Mouse (Mus musculus): ENCODE data around the gene Asb8. TPM values are rescaled to one million over a fixed set of nuclear protein-coding genes. Genes with fewer than 3 reads are reported as not detected.
A peak's percentile ranks its signal among the peaks of the same experiment; 100 is the strongest.

The Asb8 gene
- polyA plus RNA-seq, 1 experiment from 2014 or later = 52.6 TPM

DNA sequence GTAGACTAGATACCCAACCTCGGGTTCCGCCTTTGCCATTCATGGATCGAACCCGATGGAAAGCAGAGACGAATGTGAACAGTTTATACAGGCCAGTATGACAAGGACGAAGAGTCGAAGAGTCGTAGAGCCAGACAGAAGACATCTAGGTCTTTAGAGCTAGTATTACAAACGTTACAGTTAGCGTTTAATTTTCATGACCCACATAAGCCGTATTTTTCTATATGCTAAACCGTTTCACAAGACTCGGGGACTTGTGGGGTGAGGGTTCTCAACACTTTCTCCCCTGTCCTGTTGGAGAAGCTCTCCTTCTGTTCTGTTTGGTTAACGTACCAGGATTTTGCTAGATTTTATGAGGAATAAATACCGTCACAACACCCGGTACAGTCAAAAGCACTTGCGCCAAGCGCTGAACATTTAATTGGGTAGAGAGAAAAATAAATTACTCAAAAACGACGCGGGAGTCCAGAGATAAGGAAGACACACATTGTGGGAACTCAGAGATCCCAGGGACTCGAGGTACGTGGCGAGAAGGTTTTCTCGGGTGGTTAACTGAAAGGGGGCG is 15.2 kb upstream of the Asb8 start:
- H3K4me2 ChIP-seq (replicated peaks; ENCODE audit: low read depth, low read length) = peak overlapping the region; percentile 73
- peak overlapping the region; percentile 66; the same call in 1 of the 2 replicates for H3K27ac ChIP-seq (ENCODE audit: low read depth, low read length)
- 6% methylated on average over 26 of the region's 26 CpGs for WGBS
- H3K9me3 ChIP-seq (ENCODE audit: control insufficient read depth, low read length) = no peaks in the 10 kb centered on the region
- peak overlapping the region; percentile 47 for H3K4me3 ChIP-seq (ENCODE audit: low read length)
- ATAC-seq (ENCODE audit: low FRiP score, low TSS enrichment) = 0 out of 2 replicates have a peak, but pooled peaks have one; percentile 2
- H3K9ac ChIP-seq (ENCODE audit: low read depth, low read length) = peak overlapping the region; percentile 42
- no peaks in the 10 kb centered on the region for H3K36me3 ChIP-seq (ENCODE audit: control insufficient read depth, insufficient read depth, low read length)
- no peaks in the 10 kb centered on the region for H3K27me3 ChIP-seq (ENCODE audit: control insufficient read depth, insufficient read depth, low read length)
- peaks cover 9% of the 10 kb centered on the region; the same call in 1 of the 2 replicates for H3K4me1 ChIP-seq (ENCODE audit: control insufficient read depth, insufficient read depth, low read length)

DNA sequence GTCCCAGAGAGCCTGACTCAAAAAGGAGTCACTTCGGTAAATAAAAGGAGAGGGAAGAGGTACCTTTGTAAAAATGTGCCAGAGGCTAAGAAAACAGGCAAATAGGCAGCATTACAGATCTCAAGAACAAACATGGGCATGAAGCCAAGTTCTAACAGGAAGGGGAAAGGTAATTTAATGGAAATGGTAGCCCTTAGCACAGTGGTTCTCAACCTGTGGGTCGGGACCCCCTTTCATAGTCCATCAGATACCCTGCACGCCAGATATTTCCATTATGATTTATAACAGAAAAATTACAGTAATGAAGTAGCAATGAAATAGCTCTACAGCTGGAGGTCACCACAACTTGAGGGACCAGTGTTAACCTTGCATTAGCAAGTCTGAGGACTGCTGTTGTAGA is 11.9 kb upstream of the Asb8 start:
- no peaks in the 10 kb centered on the region for H3K27me3 ChIP-seq (ENCODE audit: control insufficient read depth, insufficient read depth, low read length)
- ATAC-seq (ENCODE audit: low FRiP score, low TSS enrichment) = no peak
- no peak overlapping the region for H3K4me3 ChIP-seq (ENCODE audit: low read length)
- no peak overlapping the region for H3K4me2 ChIP-seq (replicated peaks; ENCODE audit: low read depth, low read length)
- H3K4me1 ChIP-seq (ENCODE audit: control insufficient read depth, insufficient read depth, low read length) = peaks cover 7% of the 10 kb centered on the region; the same call in 1 of the 2 replicates
- H3K36me3 ChIP-seq (ENCODE audit: control insufficient read depth, insufficient read depth, low read length) = no peaks in the 10 kb centered on the region
- H3K9me3 ChIP-seq (ENCODE audit: control insufficient read depth, low read length) = no peaks in the 10 kb centered on the region
- H3K9ac ChIP-seq (ENCODE audit: low read depth, low read length) = no peak overlapping the region
- WGBS = 50% methylated on average over 3 of the region's 3 CpGs
- H3K27ac ChIP-seq (ENCODE audit: low read depth, low read length) = no peak overlapping the region

DNA sequence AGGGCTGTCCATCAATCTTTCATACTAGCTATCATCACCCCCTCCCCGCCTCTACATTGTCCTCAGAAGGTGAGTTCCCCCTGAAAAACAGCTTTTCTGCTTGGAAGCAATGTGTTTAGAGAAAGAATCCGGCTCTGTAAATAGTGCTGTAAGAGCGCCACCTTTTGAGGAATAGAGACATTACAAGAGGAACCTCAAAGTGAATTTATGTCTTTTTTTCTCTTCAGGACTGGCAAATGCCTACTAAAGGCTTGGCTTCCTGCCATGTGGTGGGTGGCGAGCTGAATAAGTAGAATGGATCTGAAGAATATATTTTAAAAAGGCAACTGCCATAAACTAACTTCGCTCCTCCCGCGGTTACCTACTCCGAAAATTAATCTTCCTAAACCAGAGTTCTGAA is 8.4 kb upstream of the Asb8 start:
- 40% methylated on average over 8 of the region's 8 CpGs for WGBS

DNA sequence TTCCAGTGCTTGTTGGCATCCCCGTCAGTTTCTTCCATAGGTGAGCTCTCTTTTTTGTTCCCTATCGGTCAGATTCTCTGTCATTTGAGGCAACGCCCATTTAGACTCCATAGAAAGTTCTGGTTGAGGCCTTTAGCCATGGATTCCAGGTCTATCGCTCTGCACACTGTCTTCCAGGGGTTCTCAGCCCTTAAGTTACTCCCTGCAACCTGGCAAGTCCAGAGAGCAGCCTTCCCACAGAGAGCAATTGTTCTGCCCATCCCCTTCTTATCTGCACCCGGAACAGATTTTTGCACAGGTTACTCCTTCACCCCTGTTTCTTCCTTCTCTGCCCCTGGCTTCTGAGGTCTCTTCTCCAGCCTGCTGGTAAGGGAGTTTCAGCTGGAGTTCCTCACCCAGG is 6.7 kb upstream of the Asb8 start:
- peaks cover 35% of the 10 kb centered on the region for H3K27me3 ChIP-seq (ENCODE audit: control insufficient read depth, insufficient read depth, low read length)
- no peaks in the 10 kb centered on the region for H3K9me3 ChIP-seq (ENCODE audit: control insufficient read depth, low read length)
- no peak overlapping the region for H3K4me2 ChIP-seq (replicated peaks; ENCODE audit: low read depth, low read length)
- WGBS = 76% methylated on average over 5 of the region's 5 CpGs
- H3K9ac ChIP-seq (ENCODE audit: low read depth, low read length) = no peak overlapping the region
- no peak overlapping the region for H3K27ac ChIP-seq (ENCODE audit: low read depth, low read length)
- ATAC-seq (ENCODE audit: low FRiP score, low TSS enrichment) = no peak
- H3K36me3 ChIP-seq (ENCODE audit: control insufficient read depth, insufficient read depth, low read length) = no peaks in the 10 kb centered on the region
- peaks cover 3% of the 10 kb centered on the region; the same call in 1 of the 2 replicates for H3K4me1 ChIP-seq (ENCODE audit: control insufficient read depth, insufficient read depth, low read length)
- H3K4me3 ChIP-seq (ENCODE audit: low read length) = no peak overlapping the region

More for the DNA sequence above, 8.4 kb upstream of the Asb8 start:
- no peak overlapping the region for H3K4me2 ChIP-seq (replicated peaks; ENCODE audit: low read depth, low read length)
- ATAC-seq (ENCODE audit: low FRiP score, low TSS enrichment) = 0 out of 2 replicates have a peak, but pooled peaks have one; percentile 7
- no peaks in the 10 kb centered on the region for H3K4me1 ChIP-seq (ENCODE audit: control insufficient read depth, insufficient read depth, low read length)
- H3K4me3 ChIP-seq (ENCODE audit: low read length) = no peak overlapping the region
- no peak overlapping the region for H3K9ac ChIP-seq (ENCODE audit: low read depth, low read length)
- H3K27me3 ChIP-seq (ENCODE audit: control insufficient read depth, insufficient read depth, low read length) = peaks cover 18% of the 10 kb centered on the region
- H3K27ac ChIP-seq (ENCODE audit: low read depth, low read length) = no peak overlapping the region
- no peaks in the 10 kb centered on the region for H3K36me3 ChIP-seq (ENCODE audit: control insufficient read depth, insufficient read depth, low read length)
- no peaks in the 10 kb centered on the region for H3K9me3 ChIP-seq (ENCODE audit: control insufficient read depth, low read length)

DNA sequence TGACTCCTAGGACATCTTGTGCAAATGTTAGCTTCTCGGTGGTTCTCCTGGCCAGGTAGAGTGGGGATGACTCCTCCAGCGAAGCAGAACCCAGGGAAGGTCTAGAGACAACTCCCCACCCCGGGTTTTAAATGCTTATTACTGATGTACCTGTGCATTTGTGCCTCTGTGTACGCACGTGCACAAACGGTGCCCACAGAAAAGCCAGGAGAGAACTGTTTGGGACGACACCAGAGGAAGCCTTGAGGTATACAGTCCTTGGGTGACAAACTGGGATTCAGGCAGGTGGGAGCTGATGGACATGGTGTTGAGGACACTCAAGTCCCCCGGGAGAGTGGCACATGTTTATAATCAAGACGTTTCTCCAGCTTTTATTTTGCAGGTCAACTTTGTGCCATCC is 5.5 kb upstream of the Asb8 start:
- 68% methylated on average over 9 of the region's 9 CpGs for WGBS
- H3K36me3 ChIP-seq (ENCODE audit: control insufficient read depth, insufficient read depth, low read length) = no peaks in the 10 kb centered on the region
- no peak overlapping the region for H3K9ac ChIP-seq (ENCODE audit: low read depth, low read length)
- H3K4me1 ChIP-seq (ENCODE audit: control insufficient read depth, insufficient read depth, low read length) = peaks cover 6% of the 10 kb centered on the region; the same call in 1 of the 2 replicates
- peaks cover 37% of the 10 kb centered on the region for H3K27me3 ChIP-seq (ENCODE audit: control insufficient read depth, insufficient read depth, low read length)
- no peak overlapping the region for H3K27ac ChIP-seq (ENCODE audit: low read depth, low read length)
- H3K9me3 ChIP-seq (ENCODE audit: control insufficient read depth, low read length) = no peaks in the 10 kb centered on the region
- H3K4me2 ChIP-seq (replicated peaks; ENCODE audit: low read depth, low read length) = no peak overlapping the region
- no peak for ATAC-seq (ENCODE audit: low FRiP score, low TSS enrichment)
- H3K4me3 ChIP-seq (ENCODE audit: low read length) = no peak overlapping the region

DNA sequence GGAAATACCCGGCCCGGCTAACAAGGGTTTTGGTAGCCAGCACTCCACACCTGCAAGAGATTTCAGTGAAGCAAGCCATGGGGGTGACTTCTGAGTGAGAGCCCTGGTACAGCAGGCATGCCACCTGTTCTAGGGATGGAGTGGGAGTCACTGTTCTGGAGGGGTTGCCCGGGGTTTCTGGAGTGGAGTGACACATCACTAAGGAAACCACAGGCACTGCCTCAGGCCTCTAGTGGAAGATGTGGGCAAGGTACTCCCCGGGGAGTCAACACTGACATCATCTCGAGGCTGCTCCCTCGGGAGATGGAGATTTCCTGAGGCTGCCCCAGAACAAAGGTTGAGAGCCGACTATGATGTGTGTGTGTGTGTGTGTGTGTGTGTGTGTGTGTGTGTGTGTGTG is 4.9 kb upstream of the Asb8 start:
- 43% methylated on average over 7 of the region's 7 CpGs for WGBS
- no peak overlapping the region for H3K9ac ChIP-seq (ENCODE audit: low read depth, low read length)
- peaks cover 42% of the 10 kb centered on the region for H3K27me3 ChIP-seq (ENCODE audit: control insufficient read depth, insufficient read depth, low read length)
- ATAC-seq (ENCODE audit: low FRiP score, low TSS enrichment) = no peak
- H3K9me3 ChIP-seq (ENCODE audit: control insufficient read depth, low read length) = no peaks in the 10 kb centered on the region
- no peaks in the 10 kb centered on the region for H3K36me3 ChIP-seq (ENCODE audit: control insufficient read depth, insufficient read depth, low read length)
- peaks cover 6% of the 10 kb centered on the region; the same call in 1 of the 2 replicates for H3K4me1 ChIP-seq (ENCODE audit: control insufficient read depth, insufficient read depth, low read length)
- no peak overlapping the region for H3K4me3 ChIP-seq (ENCODE audit: low read length)
- no peak overlapping the region for H3K4me2 ChIP-seq (replicated peaks; ENCODE audit: low read depth, low read length)
- H3K27ac ChIP-seq (ENCODE audit: low read depth, low read length) = no peak overlapping the region

DNA sequence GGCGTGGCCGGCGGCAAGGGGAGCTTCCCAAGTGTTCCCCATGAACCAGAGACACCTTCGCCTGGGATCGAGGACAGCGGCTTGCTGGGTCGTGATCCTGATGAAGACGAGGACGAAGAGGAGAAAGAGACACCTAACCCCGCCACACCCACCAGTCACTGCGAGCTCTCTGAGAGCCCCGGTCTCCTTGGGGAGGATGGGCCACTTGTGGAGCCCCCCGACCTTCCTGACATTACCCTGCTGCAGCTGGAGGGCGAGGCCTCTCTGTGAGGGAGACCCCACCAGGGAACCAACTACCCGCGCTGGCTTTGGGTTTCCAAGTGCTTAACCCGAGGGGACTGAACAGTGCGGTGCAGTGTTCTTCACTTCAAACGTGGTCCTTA is 3.2 kb upstream of the Asb8 start:
- H3K36me3 ChIP-seq (ENCODE audit: control insufficient read depth, insufficient read depth, low read length) = no peaks in the 10 kb centered on the region
- peaks cover 6% of the 10 kb centered on the region; the same call in 1 of the 2 replicates for H3K4me1 ChIP-seq (ENCODE audit: control insufficient read depth, insufficient read depth, low read length)
- H3K9me3 ChIP-seq (ENCODE audit: control insufficient read depth, low read length) = no peaks in the 10 kb centered on the region
- H3K4me3 ChIP-seq (ENCODE audit: low read length) = peak overlapping the region; percentile 38
- 4% methylated on average over 19 of the region's 19 CpGs for WGBS
- no peak overlapping the region for H3K27ac ChIP-seq (ENCODE audit: low read depth, low read length)
- peak; percentile 9; the same call in 1 of the 2 replicates for ATAC-seq (ENCODE audit: low FRiP score, low TSS enrichment)
- no peak overlapping the region for H3K9ac ChIP-seq (ENCODE audit: low read depth, low read length)
- peaks cover 44% of the 10 kb centered on the region for H3K27me3 ChIP-seq (ENCODE audit: control insufficient read depth, insufficient read depth, low read length)
- H3K4me2 ChIP-seq (replicated peaks; ENCODE audit: low read depth, low read length) = no peak overlapping the region; the same call in 1 of the 2 replicates

DNA sequence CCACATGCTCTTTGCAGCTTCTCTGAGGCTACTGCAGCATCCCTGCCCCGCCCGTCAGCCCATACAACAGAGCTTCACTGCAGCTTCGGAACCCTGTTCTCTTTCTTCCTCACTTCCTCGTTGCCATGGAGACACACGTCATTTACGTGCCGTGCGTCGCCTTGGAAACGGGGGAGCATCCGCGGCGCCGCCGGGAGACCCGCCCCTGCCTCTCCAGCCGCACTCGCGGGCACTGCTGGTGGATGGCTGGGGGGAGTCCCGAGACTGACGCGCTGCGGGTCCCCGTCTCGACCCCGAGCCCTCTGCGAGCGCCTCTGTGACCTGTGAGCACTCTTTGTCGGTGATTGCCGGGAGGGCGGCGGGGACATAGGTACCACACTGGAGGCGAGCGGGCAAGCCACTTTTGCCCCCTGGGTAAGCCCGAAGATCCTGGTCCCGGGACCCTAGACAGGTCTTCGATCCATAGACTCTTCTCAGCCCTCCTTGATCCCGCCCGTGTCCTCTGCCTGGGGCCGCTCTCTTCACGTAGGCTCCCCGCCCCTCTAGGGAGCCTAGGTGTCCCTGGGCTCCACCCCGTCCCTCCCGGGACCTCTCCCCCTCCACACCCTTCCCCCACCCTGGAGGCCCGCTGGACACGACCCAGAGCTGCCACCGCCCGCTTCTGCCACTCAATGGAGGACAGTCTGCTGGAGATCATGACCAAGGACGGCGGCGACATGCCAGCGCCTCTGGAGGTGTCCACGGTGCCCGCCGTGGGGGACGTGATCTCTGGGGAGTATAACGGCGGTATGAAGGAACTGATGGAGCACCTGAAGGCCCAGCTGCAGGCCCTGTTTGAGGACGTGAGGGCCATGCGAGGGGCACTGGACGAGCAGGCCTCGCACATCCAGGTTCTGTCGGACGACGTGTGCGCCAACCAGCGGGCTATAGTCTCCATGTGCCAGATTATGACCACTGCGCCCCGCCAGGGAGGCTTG is 2.5 kb upstream of the Asb8 start:
- 1% methylated on average over 69 of the region's 69 CpGs for WGBS
- ATAC-seq (ENCODE audit: low FRiP score, low TSS enrichment) = peak; percentile 85
- H3K9me3 ChIP-seq (ENCODE audit: control insufficient read depth, low read length) = no peaks in the 10 kb centered on the region
- no peaks in the 10 kb centered on the region for H3K36me3 ChIP-seq (ENCODE audit: control insufficient read depth, insufficient read depth, low read length)
- H3K4me3 ChIP-seq (ENCODE audit: low read length) = peak overlapping the region; percentile 38
- peaks cover 6% of the 10 kb centered on the region; the same call in 1 of the 2 replicates for H3K4me1 ChIP-seq (ENCODE audit: control insufficient read depth, insufficient read depth, low read length)
- H3K9ac ChIP-seq (ENCODE audit: low read depth, low read length) = no peak overlapping the region
- H3K27ac ChIP-seq (ENCODE audit: low read depth, low read length) = no peak overlapping the region
- peak overlapping the region; percentile 72 for H3K4me2 ChIP-seq (replicated peaks; ENCODE audit: low read depth, low read length)
- peaks cover 44% of the 10 kb centered on the region for H3K27me3 ChIP-seq (ENCODE audit: control insufficient read depth, insufficient read depth, low read length)

Data from kidney, embryonic 14.5 days (tissue).